Mouse (Mus musculus) embryonic facial prominence, embryonic 14.5 days (tissue): ENCODE results near the gene Myrf. TPM values are rescaled to one million over a fixed set of nuclear protein-coding genes. Genes with fewer than 3 reads are reported as not detected.

ENCODE experiments used
- ATAC-seq: fragments of 200-750 bp; cut with Nextera tagmentation; 2 replicates; pipeline ENCODE4 v1.8.0; 2017; ENCODE audit warnings: low read depth, moderate number of reproducible peaks, moderate TSS enrichment
- DNase-seq: peaks from one replicate; pipeline ENCODE4 v3.0.0-alpha.2; 2015; ENCODE audit warnings: low spot score
- H3K27ac ChIP-seq: fragments of 300-500 bp; sonication (generic); replicated peaks from 2 replicates; pipeline ENCODE4 v1.5.1; 2014; ENCODE audit warnings: low read depth, mild to moderate bottlenecking, low read length, moderate library complexity
- H3K27me3 ChIP-seq: fragments of 300-500 bp; sonication (generic); replicated peaks from 2 replicates; pipeline ENCODE4 v1.6.1; 2014; ENCODE audit warnings: low read length; ENCODE audit not compliant: control insufficient read depth, insufficient read depth
- H3K36me3 ChIP-seq: fragments of 300-500 bp; sonication (generic); 2 replicates; pipeline ENCODE4 v1.6.1; 2014; ENCODE audit warnings: low read length, mixed read lengths; ENCODE audit not compliant: control insufficient read depth, insufficient read depth
- H3K4me1 ChIP-seq: fragments of 300-500 bp; sonication (generic); 2 replicates; pipeline ENCODE4 v1.6.1; 2014; ENCODE audit warnings: antibody characterized with exemption, low read length; ENCODE audit not compliant: control insufficient read depth, insufficient read depth
- H3K4me2 ChIP-seq: fragments of 300-500 bp; sonication (generic); 2 replicates; pipeline ENCODE4 v1.6.1; 2014; ENCODE audit warnings: low read depth, mild to moderate bottlenecking, low read length, moderate library complexity, mixed read lengths
- H3K4me3 ChIP-seq: fragments of 300-500 bp; sonication (generic); 2 replicates; pipeline ENCODE4 v1.5.1; 2014; ENCODE audit warnings: low read depth, mild to moderate bottlenecking, low read length
- H3K9ac ChIP-seq: fragments of 300-500 bp; sonication (generic); 2 replicates; pipeline ENCODE4 v1.6.1; 2014; ENCODE audit warnings: low read depth, mild to moderate bottlenecking, low read length, moderate library complexity, mixed read lengths
- H3K9me3 ChIP-seq: fragments of 300-500 bp; sonication (generic); 2 replicates; pipeline ENCODE4 v1.6.1; 2016; ENCODE audit warnings: low read length; ENCODE audit not compliant: control insufficient read depth
- WGBS: fragments of 180-500 bp; shearing (Covaris S2); extraction: QIAGEN DNeasy Blood & Tissue Kit; methylation state at CpG from one replicate; pipeline ENCODE4 v1.1.7; 2014; 5-methylcytosine and 5-hydroxymethylcytosine counted together
- polyA plus RNA-seq: library from polyadenylated mRNA; unstranded; fragments of >200 nt; fragmentation: Nextera tagmentation; extraction: Ambion mirVana; gene quantifications from 2 replicates; pipeline ENCODE4 v1.2.1, GENCODE M21; 2014

Gene Myrf
- polyA plus RNA-seq, 1 experiment from 2014 or later = 0.96 TPM

DNA sequence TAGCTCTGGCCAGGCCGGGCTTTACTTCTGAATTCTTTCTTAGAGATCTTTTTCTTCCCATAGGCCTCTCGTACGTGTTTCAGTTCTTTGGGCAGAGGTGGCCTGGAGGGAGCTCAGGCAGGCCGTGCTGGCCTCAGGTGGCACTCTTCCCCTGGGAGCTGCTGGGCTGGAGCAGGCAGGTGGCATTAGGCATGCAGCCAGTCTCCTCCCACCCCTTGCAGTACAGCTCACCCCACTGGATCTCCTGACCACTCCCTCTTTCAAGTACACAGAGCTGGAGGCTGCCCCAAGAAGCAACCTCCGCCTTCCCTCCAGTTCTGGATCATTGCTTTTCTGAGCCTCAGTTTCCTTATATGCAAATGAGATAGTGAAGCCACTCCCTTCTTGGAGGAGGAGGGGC is 37.2 kb upstream of the Myrf start:
- DNase-seq (peak; percentile 75), ATAC-seq (peak; percentile 78)
- WGBS = 29% methylated on average over 5 of the region's 5 CpGs
- Histone ChIP-seq H3K27me3 (no peaks in the 10 kb centered on the region), H3K4me1 (peaks cover 28% of the 10 kb centered on the region), H3K4me3 (no peak overlapping the region), H3K9ac (no peak overlapping the region; the same call in 1 of the 2 replicates), H3K9me3 (no peaks in the 10 kb centered on the region), H3K27ac (peak overlapping the region; percentile 52; the same call in 1 of the 2 replicates), H3K36me3 (no peaks in the 10 kb centered on the region), H3K4me2 (peak overlapping the region; percentile 26; the same call in 1 of the 2 replicates)

DNA sequence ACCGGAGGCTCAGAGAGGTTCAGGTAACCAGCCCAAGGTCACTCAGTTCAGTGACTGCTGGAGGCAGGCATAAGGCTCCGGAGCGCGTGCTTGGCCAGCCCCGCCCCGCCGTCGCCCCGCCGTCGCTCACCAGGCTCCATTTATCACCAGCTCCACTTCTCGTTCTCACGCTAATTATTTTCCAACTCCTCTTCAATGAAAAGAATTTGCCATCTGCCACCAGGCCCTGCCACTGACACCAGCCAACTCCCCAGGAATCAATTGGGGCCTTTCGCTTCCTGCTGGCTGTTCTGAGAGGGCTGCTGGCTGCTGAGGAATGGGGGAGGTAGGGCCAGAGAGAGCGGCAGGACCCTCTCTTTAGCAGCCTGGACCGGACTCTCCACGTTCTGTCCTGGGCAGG is 36.8 kb upstream of the Myrf start:
- 7% methylated on average over 17 of the region's 17 CpGs for WGBS
- Histone ChIP-seq H3K27me3 (no peaks in the 10 kb centered on the region), H3K36me3 (no peaks in the 10 kb centered on the region), H3K4me1 (peaks cover 32% of the 10 kb centered on the region), H3K27ac (peak overlapping the region; percentile 52; the same call in 1 of the 2 replicates), H3K4me2 (peak overlapping the region; percentile 26), H3K9me3 (no peaks in the 10 kb centered on the region), H3K9ac (no peak overlapping the region; the same call in 1 of the 2 replicates), H3K4me3 (no peak overlapping the region)
- ATAC-seq = peak; percentile 35; the same call in 1 of the 2 replicates
- DNase-seq = peak; percentile 68

DNA sequence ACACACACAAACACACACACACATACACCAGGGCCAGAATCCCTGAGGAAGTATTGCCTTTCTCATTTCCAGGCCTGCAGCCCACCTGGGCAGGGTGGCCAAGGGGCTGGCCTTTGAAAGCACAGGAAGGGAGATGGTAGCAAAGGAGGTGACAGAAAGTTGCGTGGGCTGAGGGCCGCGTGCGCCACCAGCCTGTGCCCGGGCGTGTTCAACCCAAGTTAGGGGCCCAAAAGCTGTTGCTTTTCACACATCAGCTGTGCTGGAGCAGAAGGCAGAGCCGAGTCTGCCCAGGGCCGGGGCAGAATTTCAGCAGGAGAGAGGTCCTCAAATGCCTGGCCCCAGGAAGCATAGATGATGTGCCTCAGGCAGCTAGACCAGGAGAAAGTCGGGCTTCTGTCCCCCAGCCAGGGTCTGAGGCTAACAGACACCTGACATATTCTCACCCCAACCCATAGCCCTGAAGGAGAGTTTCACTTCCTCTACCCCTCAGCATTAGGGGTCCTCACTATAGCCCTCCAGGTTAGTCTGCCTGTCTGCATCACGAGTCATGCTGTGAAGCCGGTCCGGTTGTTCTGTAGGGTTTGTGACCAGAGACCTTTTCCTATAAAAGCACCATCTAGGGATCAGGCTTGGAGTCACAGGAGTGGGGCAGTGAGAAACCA is 36.1 kb upstream of the Myrf start:
- Histone ChIP-seq H3K27me3 (no peaks in the 10 kb centered on the region), H3K27ac (no peak overlapping the region), H3K36me3 (no peaks in the 10 kb centered on the region), H3K4me1 (peaks cover 32% of the 10 kb centered on the region), H3K9me3 (no peaks in the 10 kb centered on the region), H3K4me2 (no peak overlapping the region), H3K9ac (no peak overlapping the region), H3K4me3 (no peak overlapping the region)
- ATAC-seq (no peak), DNase-seq (no peak)
- WGBS = 67% methylated on average over 12 of the region's 12 CpGs

DNA sequence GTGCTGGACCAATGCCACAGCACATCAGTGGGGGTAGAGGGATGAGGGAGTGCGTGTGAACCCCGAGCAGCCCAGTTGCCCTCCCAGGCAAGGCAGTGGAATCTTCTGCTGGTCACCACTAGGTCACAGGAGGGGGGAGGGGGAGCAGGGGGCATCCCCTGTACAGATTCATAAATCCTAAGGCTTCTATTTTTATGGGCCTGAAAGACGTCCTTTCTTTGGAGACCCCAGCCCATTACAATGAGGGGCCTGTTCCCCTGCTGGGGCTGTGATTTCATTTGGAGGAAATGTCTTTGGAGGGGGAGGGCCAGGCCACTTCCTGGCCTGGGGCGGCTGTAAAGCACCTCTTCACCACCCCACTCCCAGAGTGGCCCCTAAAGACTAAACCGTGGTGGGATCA is 33.5 kb upstream of the Myrf start:
- H3K9ac ChIP-seq = no peak overlapping the region
- H3K27me3 ChIP-seq = no peaks in the 10 kb centered on the region
- H3K9me3 ChIP-seq = no peaks in the 10 kb centered on the region
- ATAC-seq (no peak), DNase-seq (no peak)
- H3K4me3 ChIP-seq = no peak overlapping the region
- no peak overlapping the region for H3K27ac ChIP-seq
- 26% methylated on average over 5 of the region's 5 CpGs for WGBS
- H3K36me3 ChIP-seq = no peaks in the 10 kb centered on the region
- no peak overlapping the region for H3K4me2 ChIP-seq
- peaks cover 32% of the 10 kb centered on the region for H3K4me1 ChIP-seq

DNA sequence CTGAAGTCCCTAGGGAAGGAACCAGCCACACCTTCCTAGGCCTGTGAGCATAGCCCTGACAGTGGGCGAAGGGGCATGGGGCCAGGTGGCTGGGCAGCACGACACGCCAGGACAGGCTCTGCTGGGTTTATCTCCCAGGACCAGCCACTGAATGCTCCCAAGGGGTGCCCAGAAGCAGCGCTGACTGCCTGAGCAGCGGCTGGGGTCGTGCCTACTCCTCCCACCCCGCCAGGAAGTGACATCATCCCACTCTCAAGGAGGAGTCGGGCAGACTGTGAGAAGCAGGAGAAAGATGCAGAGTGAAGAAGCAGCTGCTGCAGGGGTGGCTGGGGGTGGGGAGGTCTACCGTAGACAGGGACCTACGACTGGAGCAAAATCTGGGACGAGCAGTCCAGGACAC is 32.2 kb upstream of the Myrf start:
- ATAC-seq (peak; percentile 60; the same call in 1 of the 2 replicates), DNase-seq (peak; percentile 77)
- Histone ChIP-seq H3K4me2 (peak overlapping the region; percentile 46), H3K27ac (no peak overlapping the region), H3K27me3 (no peaks in the 10 kb centered on the region), H3K36me3 (no peaks in the 10 kb centered on the region), H3K9ac (0 out of 2 replicates have a peak overlapping the region, but pooled peaks have one; percentile 16), H3K4me1 (peaks cover 19% of the 10 kb centered on the region), H3K4me3 (no peak overlapping the region), H3K9me3 (no peaks in the 10 kb centered on the region)
- WGBS = 16% methylated on average over 11 of the region's 11 CpGs

DNA sequence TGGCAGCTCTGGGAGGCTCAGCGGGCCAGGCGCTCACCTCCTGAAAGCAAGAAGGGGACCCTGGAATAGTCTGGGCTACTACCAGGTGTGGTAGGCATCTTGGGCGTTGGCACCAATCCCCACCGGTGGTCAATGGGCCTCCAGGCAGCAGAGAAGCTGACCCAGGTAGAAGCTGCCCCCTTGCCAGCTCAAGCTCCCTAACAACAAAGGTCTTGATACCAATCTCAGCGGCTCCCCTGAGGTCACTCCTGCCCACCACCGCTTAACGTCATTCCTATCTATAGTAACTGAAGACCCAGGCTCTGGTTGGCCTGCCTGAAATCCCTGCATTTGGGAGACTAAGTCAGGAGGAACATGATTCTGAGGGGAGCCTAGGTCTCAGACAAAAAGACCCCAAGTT is 31.0 kb upstream of the Myrf start:
- Histone ChIP-seq H3K9ac (no peak overlapping the region), H3K36me3 (no peaks in the 10 kb centered on the region), H3K27me3 (no peaks in the 10 kb centered on the region), H3K4me1 (peaks cover 18% of the 10 kb centered on the region), H3K4me3 (no peak overlapping the region), H3K27ac (no peak overlapping the region), H3K9me3 (no peaks in the 10 kb centered on the region), H3K4me2 (no peak overlapping the region)
- WGBS = 93% methylated on average over 7 of the region's 7 CpGs
- no peak for ATAC-seq
- no peak for DNase-seq

DNA sequence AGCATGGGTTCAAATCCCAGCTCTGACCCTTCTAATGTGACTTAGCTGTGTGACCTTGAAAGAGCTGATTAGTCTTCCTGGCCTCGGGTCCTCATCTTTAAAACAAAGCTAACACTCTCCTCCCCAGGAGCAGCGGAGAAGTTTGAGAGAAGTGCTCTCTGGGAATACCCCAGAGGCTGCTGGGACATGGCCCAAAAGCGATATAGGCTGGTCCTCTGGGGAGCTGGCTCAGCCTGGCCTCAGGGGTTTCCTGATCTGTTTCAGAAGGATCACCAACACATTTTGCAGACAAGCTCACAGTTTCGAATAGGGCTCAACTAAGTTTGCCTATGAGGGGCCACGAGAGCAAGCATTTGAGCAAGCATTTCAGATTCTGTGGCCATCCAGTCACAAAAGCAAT is 29.8 kb upstream of the Myrf start:
- H3K27ac ChIP-seq = no peak overlapping the region
- H3K9ac ChIP-seq = no peak overlapping the region
- H3K36me3 ChIP-seq = no peaks in the 10 kb centered on the region
- H3K27me3 ChIP-seq = no peaks in the 10 kb centered on the region
- no peaks in the 10 kb centered on the region for H3K9me3 ChIP-seq
- H3K4me3 ChIP-seq = no peak overlapping the region
- H3K4me2 ChIP-seq = no peak overlapping the region
- H3K4me1 ChIP-seq = peaks cover 19% of the 10 kb centered on the region
- ATAC-seq (no peak), DNase-seq (no peak)
- WGBS = 76% methylated on average over 5 of the region's 5 CpGs

DNA sequence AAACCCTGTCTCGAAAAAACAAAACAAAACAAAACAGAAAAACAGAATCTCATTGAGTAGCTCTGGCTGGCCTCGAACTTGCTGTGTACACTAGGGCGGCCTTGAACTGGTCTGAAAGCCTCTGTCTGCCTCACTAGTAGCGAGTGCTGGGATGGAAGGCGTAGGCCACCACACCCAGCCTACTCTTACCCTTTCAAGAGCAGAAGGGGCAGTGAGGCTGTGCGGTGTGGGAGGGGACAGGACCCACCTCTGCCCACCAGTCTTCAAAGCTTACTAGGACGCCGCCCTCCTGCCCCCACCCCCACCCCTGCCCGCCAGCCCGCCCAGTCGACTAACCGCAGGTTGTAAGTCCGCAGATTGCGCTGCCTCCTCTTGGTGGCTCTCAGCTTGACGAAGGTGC is 28.3 kb upstream of the Myrf start:
- Histone ChIP-seq H3K36me3 (no peaks in the 10 kb centered on the region), H3K4me3 (no peak overlapping the region), H3K9ac (no peak overlapping the region), H3K4me1 (peaks cover 19% of the 10 kb centered on the region), H3K27me3 (no peaks in the 10 kb centered on the region), H3K4me2 (no peak overlapping the region), H3K27ac (no peak overlapping the region), H3K9me3 (no peaks in the 10 kb centered on the region)
- DNase-seq (no peak), ATAC-seq (no peak)
- WGBS = 90% methylated on average over 15 of the region's 15 CpGs

DNA sequence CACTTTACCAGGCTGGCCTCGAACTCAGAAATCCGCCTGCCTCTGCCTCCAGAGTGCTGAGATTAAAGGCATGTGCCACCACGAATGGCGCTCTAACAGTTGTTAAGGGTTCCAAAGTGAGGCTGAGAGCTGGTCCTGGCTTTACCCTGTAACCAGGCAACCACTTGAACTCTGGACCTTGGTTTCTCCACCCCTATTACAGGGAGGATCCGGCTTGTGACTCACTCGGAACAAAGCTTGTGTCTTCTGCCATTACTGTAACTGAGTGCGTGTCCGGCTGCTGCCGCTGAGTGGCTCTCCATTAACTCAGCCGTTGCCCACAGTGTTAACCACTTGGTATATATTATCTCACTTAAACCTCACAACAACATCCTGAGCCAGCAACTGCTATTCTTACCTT is 27.4 kb upstream of the Myrf start:
- no peak overlapping the region for H3K27ac ChIP-seq
- H3K27me3 ChIP-seq = no peaks in the 10 kb centered on the region
- no peaks in the 10 kb centered on the region for H3K36me3 ChIP-seq
- H3K4me2 ChIP-seq = no peak overlapping the region
- peaks cover 13% of the 10 kb centered on the region for H3K4me1 ChIP-seq
- H3K9ac ChIP-seq = no peak overlapping the region
- H3K4me3 ChIP-seq = no peak overlapping the region
- WGBS = 91% methylated on average over 10 of the region's 10 CpGs
- no peaks in the 10 kb centered on the region for H3K9me3 ChIP-seq
- no peak for DNase-seq
- ATAC-seq = no peak
